In genomic region chr15:102785055-102785820, GRCm38 (mm10) we compare ENCODE assay signal across 9 mouse cellular contexts.
DNase-seq lines count a peak whose midpoint lies in the region; ATAC-seq and TF ChIP-seq lines count a peak whose summit lies in the region.
"Had no signal": no experiment of that assay in that cellular context is flagged by ENCODE, and none has a peak within 500 bp of the region (broad histone marks: within the 10 kb centered on the region; RNA-seq: fewer than 3 reads in every experiment).

No protein-coding gene starts in this region.

- H3K9me3 ChIP-seq in forebrain, embryonic 14.5 days (replicated peaks; ENCODE audit: control insufficient read depth, low read length): no peaks in the 10 kb centered on the region
- H3K9me3 ChIP-seq in forebrain, embryonic 15.5 days: no peaks in the 10 kb centered on the region
- no peaks in the 10 kb centered on the region for H3K9me3 ChIP-seq in neural tube, embryonic 15.5 days (replicated peaks)
- H3K9me3 ChIP-seq: limb, embryonic 15.5 days had no signal

- H3K9ac ChIP-seq in forebrain, embryonic 14.5 days (ENCODE audit: low read length): no peak overlapping the region
- no peak overlapping the region for H3K9ac ChIP-seq in forebrain, embryonic 15.5 days (replicated peaks)
- H3K9ac ChIP-seq in neural tube, embryonic 15.5 days (replicated peaks): no peak overlapping the region
- H3K9ac ChIP-seq: limb, embryonic 15.5 days had no signal

- DNase-seq in forebrain, embryonic 14.5 days (ENCODE audit: low spot score): peak; percentile 71
- DNase-seq in neural tube, embryonic 10.5 days (ENCODE audit: extremely low spot score, low spot score): peak; percentile 69
- peak; percentile 34 for DNase-seq in c-Kit-positive CD71-positive TER-119-positive erythroid progenitor cells, embryonic 14.5 days (ENCODE audit: low spot score)
- peak; percentile 83 for DNase-seq in gastrocnemius, postnatal 10 days
- peak; percentile 35 for DNase-seq in lung, adult 2 months

- peak; percentile 74 for TF ChIP-seq CTCF in lung, adult 2 months (IDR thresholded peaks at IDR 0.05; ENCODE audit: insufficient read depth, low read length)
- TF ChIP-seq CTCF in testis, adult 2 months (IDR thresholded peaks at IDR 0.05; ENCODE audit: control insufficient read depth, insufficient read depth, insufficient replicate concordance, low read depth, low read length): peak; percentile 65; the same call in 1 of the 2 replicates

- WGBS in forebrain, embryonic 14.5 days: 33% methylated on average over 10 of the region's 10 CpGs
- 32% methylated on average over 10 of the region's 10 CpGs for WGBS in forebrain, embryonic 15.5 days
- 36% methylated on average over 10 of the region's 10 CpGs for WGBS in neural tube, embryonic 15.5 days
- 31% methylated on average over 10 of the region's 10 CpGs for WGBS in lung, adult 2 months

- TF ChIP-seq POLR2A in lung, adult 2 months (IDR thresholded peaks at IDR 0.05; ENCODE audit: borderline replicate concordance, extremely low read depth, low read depth, low read length): no peak
- no peak for TF ChIP-seq POLR2A in testis, adult 2 months (IDR thresholded peaks at IDR 0.05; ENCODE audit: control insufficient read depth, low read depth, low read length)

- H3K27me3 ChIP-seq in forebrain, embryonic 14.5 days (replicated peaks; ENCODE audit: control insufficient read depth, insufficient read depth, low read length): no peaks in the 10 kb centered on the region
- no peaks in the 10 kb centered on the region for H3K27me3 ChIP-seq in forebrain, embryonic 15.5 days
- no peaks in the 10 kb centered on the region for H3K27me3 ChIP-seq in neural tube, embryonic 15.5 days (replicated peaks)
- H3K27me3 ChIP-seq in testis, adult 2 months (ENCODE audit: control insufficient read depth, insufficient read depth, low read length): no peaks in the 10 kb centered on the region
- H3K27me3 ChIP-seq: limb, embryonic 15.5 days had no signal

- no peak overlapping the region for H3K4me2 ChIP-seq in forebrain, embryonic 14.5 days (ENCODE audit: low read length)
- no peak overlapping the region for H3K4me2 ChIP-seq in forebrain, embryonic 15.5 days (replicated peaks)
- H3K4me2 ChIP-seq in neural tube, embryonic 15.5 days: no peak overlapping the region
- H3K4me2 ChIP-seq: limb, embryonic 15.5 days had no signal

- no peak overlapping the region for H3K4me3 ChIP-seq in forebrain, embryonic 14.5 days (ENCODE audit: low read depth, low read length)
- no peak overlapping the region for H3K4me3 ChIP-seq in forebrain, embryonic 15.5 days
- no peak overlapping the region for H3K4me3 ChIP-seq in neural tube, embryonic 15.5 days (replicated peaks)
- no peak overlapping the region for H3K4me3 ChIP-seq in lung, adult 2 months (replicated peaks; ENCODE audit: extremely low read depth, low read depth, low read length)
- no peak overlapping the region for H3K4me3 ChIP-seq in testis, adult 2 months (ENCODE audit: control insufficient read depth, low read depth, low read length)
- H3K4me3 ChIP-seq: limb, embryonic 15.5 days had no signal

- H3K36me3 ChIP-seq in forebrain, embryonic 14.5 days (ENCODE audit: control insufficient read depth, insufficient read depth, low read length): no peaks in the 10 kb centered on the region
- H3K36me3 ChIP-seq in forebrain, embryonic 15.5 days: no peaks in the 10 kb centered on the region
- H3K36me3 ChIP-seq in neural tube, embryonic 15.5 days: no peaks in the 10 kb centered on the region
- H3K36me3 ChIP-seq in testis, adult 2 months (ENCODE audit: control insufficient read depth, insufficient read depth, low read length): no peaks in the 10 kb centered on the region
- H3K36me3 ChIP-seq: limb, embryonic 15.5 days had no signal

- H3K27ac ChIP-seq in forebrain, embryonic 14.5 days (ENCODE audit: low read depth, low read length): no peak overlapping the region
- no peak overlapping the region for H3K27ac ChIP-seq in forebrain, embryonic 15.5 days (replicated peaks)
- no peak overlapping the region for H3K27ac ChIP-seq in neural tube, embryonic 15.5 days (replicated peaks)
- no peak overlapping the region for H3K27ac ChIP-seq in testis, adult 2 months (ENCODE audit: control insufficient read depth, insufficient read depth, low read depth, low read length)
- H3K27ac ChIP-seq: limb, embryonic 15.5 days had no signal

- no peak for ATAC-seq in forebrain, embryonic 14.5 days
- ATAC-seq in forebrain, embryonic 15.5 days (replicated peaks): no peak
- no peak for ATAC-seq in neural tube, embryonic 15.5 days (ENCODE audit: low FRiP score)

- peaks cover 14% of the 10 kb centered on the region for H3K4me1 ChIP-seq in forebrain, embryonic 14.5 days (ENCODE audit: control insufficient read depth, insufficient read depth, low read length)
- H3K4me1 ChIP-seq in forebrain, embryonic 15.5 days: peaks cover 25% of the 10 kb centered on the region
- peaks cover 43% of the 10 kb centered on the region for H3K4me1 ChIP-seq in neural tube, embryonic 15.5 days
- H3K4me1 ChIP-seq in lung, adult 2 months (ENCODE audit: control insufficient read depth, insufficient read depth, low read length): no peaks in the 10 kb centered on the region
- H3K4me1 ChIP-seq in testis, adult 2 months (ENCODE audit: control insufficient read depth, insufficient read depth, low read length): no peaks in the 10 kb centered on the region
